Mouse (Mus musculus): Measurements from ENCODE around the gene Nkapl. TPM values are rescaled to one million over a fixed set of nuclear protein-coding genes. Genes with fewer than 3 reads are reported as not detected.
A peak's percentile ranks its signal among the peaks of the same experiment; 100 is the strongest.
"Not testable (repeated sequence)": the region's sequence is repeated elsewhere in the genome, so short reads cannot be mapped to it uniquely, and the experiment has no call there.

Gene Nkapl
- polyA plus RNA-seq (2015; fragmentation: Nextera tagmentation; extraction: Ambion mirVana) = 9.1 and 10.5 TPM in 2 replicates

- H3K9me3 ChIP-seq (ENCODE audit: low read length) = no peaks in the 10 kb centered on the region
- DNase-seq (ENCODE audit: low spot score) (peak; percentile 95), ATAC-seq (peak; percentile 100)
- WGBS = 2% methylated on average over 54 of the region's 54 CpGs
- H3K27ac ChIP-seq (ENCODE audit: low read length) = peak within 1 kb of the TSS; percentile 81
- H3K4me1 ChIP-seq (ENCODE audit: insufficient read depth, low read depth, low read length) = no peaks in the 10 kb centered on the region
- no peaks in the 10 kb centered on the region for H3K27me3 ChIP-seq (replicated peaks; ENCODE audit: insufficient read depth, low read length)
- TF ChIP-seq EP300 (IDR thresholded peaks at IDR 0.05) (peak; percentile 42; the same call in 1 of the 2 replicates), CTCF (IDR thresholded peaks at IDR 0.05) (peak; percentile 12; the same call in 1 of the 2 replicates)
- no peaks in the 10 kb centered on the region for H3K36me3 ChIP-seq (ENCODE audit: insufficient read depth, low read length)
- peak within 1 kb of the TSS; percentile 91 for H3K4me2 ChIP-seq (replicated peaks; ENCODE audit: low read depth, low read length)
- H3K4me3 ChIP-seq (ENCODE audit: low read depth, low read length) = peak within 1 kb of the TSS; percentile 64
- H3K9ac ChIP-seq (replicated peaks; ENCODE audit: low read depth) = peak within 1 kb of the TSS; percentile 72
These were observed at the start of gene Nkapl for GRCm38 (mm10) chr13:21468061-21469019. Nkapl (minus strand) TSS chr13:21468509.

- peak; percentile 94 for DNase-seq (ENCODE audit: low spot score)
- no peaks in the 10 kb centered on the region for H3K27me3 ChIP-seq (replicated peaks; ENCODE audit: insufficient read depth, low read length)
- H3K36me3 ChIP-seq (ENCODE audit: insufficient read depth, low read length) = no peaks in the 10 kb centered on the region
- H3K9ac ChIP-seq (replicated peaks; ENCODE audit: low read depth) = peak overlapping the region; percentile 9; the same call in 1 of the 2 replicates
- peak overlapping the region; percentile 60 for H3K27ac ChIP-seq (ENCODE audit: low read length)
- TF ChIP-seq EP300 (IDR thresholded peaks at IDR 0.05) (peak; percentile 63; the same call in 1 of the 2 replicates), CTCF (IDR thresholded peaks at IDR 0.05) (no peak)
- peak overlapping the region; percentile 36 for H3K4me2 ChIP-seq (replicated peaks; ENCODE audit: low read depth, low read length)
- 1% methylated on average over 21 of the region's 21 CpGs for WGBS
- peak; percentile 100 for ATAC-seq
- H3K4me1 ChIP-seq (ENCODE audit: insufficient read depth, low read depth, low read length) = no peaks in the 10 kb centered on the region
- H3K9me3 ChIP-seq (ENCODE audit: low read length) = no peaks in the 10 kb centered on the region
- peak overlapping the region; percentile 52 for H3K4me3 ChIP-seq (ENCODE audit: low read depth, low read length)
These were observed 37.9 kb upstream of the Nkapl start for GRCm38 (mm10) chr13:21506221-21506649.

GRCm38 (mm10) chr13:21502296-21502695 lies 34.0 kb upstream of the Nkapl start:
- DNase-seq (ENCODE audit: low spot score) = no peak
- no peaks in the 10 kb centered on the region for H3K36me3 ChIP-seq (ENCODE audit: insufficient read depth, low read length)
- 82% methylated on average over 5 of the region's 5 CpGs for WGBS
- no peak for TF ChIP-seq CTCF (IDR thresholded peaks at IDR 0.05)
- TF ChIP-seq EP300 (IDR thresholded peaks at IDR 0.05) = no peak
- no peak overlapping the region for H3K27ac ChIP-seq (ENCODE audit: low read length)
- no peaks in the 10 kb centered on the region for H3K4me1 ChIP-seq (ENCODE audit: insufficient read depth, low read depth, low read length)
- H3K4me3 ChIP-seq (ENCODE audit: low read depth, low read length) = no peak overlapping the region
- H3K9me3 ChIP-seq (ENCODE audit: low read length) = no peaks in the 10 kb centered on the region
- H3K9ac ChIP-seq (replicated peaks; ENCODE audit: low read depth) = no peak overlapping the region
- ATAC-seq = no peak
- no peaks in the 10 kb centered on the region for H3K27me3 ChIP-seq (replicated peaks; ENCODE audit: insufficient read depth, low read length)
- no peak overlapping the region for H3K4me2 ChIP-seq (replicated peaks; ENCODE audit: low read depth, low read length)

- H3K4me1 ChIP-seq (ENCODE audit: insufficient read depth, low read depth, low read length); H3K9me3 ChIP-seq (ENCODE audit: low read length); DNase-seq (ENCODE audit: low spot score); H3K4me2 ChIP-seq (replicated peaks; ENCODE audit: low read depth, low read length); H3K36me3 ChIP-seq (ENCODE audit: insufficient read depth, low read length); H3K27ac ChIP-seq (ENCODE audit: low read length); H3K9ac ChIP-seq (replicated peaks; ENCODE audit: low read depth); ATAC-seq; H3K27me3 ChIP-seq (replicated peaks; ENCODE audit: insufficient read depth, low read length); H3K4me3 ChIP-seq (ENCODE audit: low read depth, low read length): not testable (repeated sequence)
- WGBS = 91% methylated on average over 17 of the region's 17 CpGs
These were observed 32.9 kb upstream of the Nkapl start, which contains the start of gene Gm11273 for GRCm38 (mm10) chr13:21501182-21501581. Gm11273 (minus strand) TSS chr13:21501418.

- Histone ChIP-seq H3K36me3 (ENCODE audit: insufficient read depth, low read length) (no peaks in the 10 kb centered on the region), H3K4me1 (ENCODE audit: insufficient read depth, low read depth, low read length) (no peaks in the 10 kb centered on the region), H3K4me2 (replicated peaks; ENCODE audit: low read depth, low read length) (no peak within 1 kb of the TSS), H3K27me3 (replicated peaks; ENCODE audit: insufficient read depth, low read length) (no peaks in the 10 kb centered on the region), H3K27ac (ENCODE audit: low read length) (no peak within 1 kb of the TSS), H3K9ac (replicated peaks; ENCODE audit: low read depth) (no peak within 1 kb of the TSS), H3K9me3 (ENCODE audit: low read length) (no peaks in the 10 kb centered on the region), H3K4me3 (ENCODE audit: low read depth, low read length) (no peak within 1 kb of the TSS)
- TF ChIP-seq CTCF (IDR thresholded peaks at IDR 0.05) = no peak
- TF ChIP-seq EP300 (IDR thresholded peaks at IDR 0.05) = no peak
- ATAC-seq (no peak), DNase-seq (ENCODE audit: low spot score) (no peak)
- WGBS = 95% methylated on average over 21 of the region's 21 CpGs
These were observed 26.8 kb upstream of the Nkapl start, which contains the start of gene AK157302 for GRCm38 (mm10) chr13:21495080-21495479. AK157302 (plus strand) TSS chr13:21495223.

- WGBS = 89% methylated on average over 5 of the region's 5 CpGs
- no peak for TF ChIP-seq EP300 (IDR thresholded peaks at IDR 0.05)
- TF ChIP-seq CTCF (IDR thresholded peaks at IDR 0.05) = no peak
- Histone ChIP-seq H3K4me1 (ENCODE audit: insufficient read depth, low read depth, low read length) (no peaks in the 10 kb centered on the region), H3K27me3 (replicated peaks; ENCODE audit: insufficient read depth, low read length) (no peaks in the 10 kb centered on the region), H3K27ac (ENCODE audit: low read length) (no peak overlapping the region), H3K4me3 (ENCODE audit: low read depth, low read length) (no peak overlapping the region), H3K4me2 (replicated peaks; ENCODE audit: low read depth, low read length) (no peak overlapping the region), H3K36me3 (ENCODE audit: insufficient read depth, low read length) (no peaks in the 10 kb centered on the region), H3K9me3 (ENCODE audit: low read length) (no peaks in the 10 kb centered on the region), H3K9ac (replicated peaks; ENCODE audit: low read depth) (no peak overlapping the region)
- ATAC-seq (no peak), DNase-seq (ENCODE audit: low spot score) (no peak)
These were observed 24.5 kb upstream of the Nkapl start for GRCm38 (mm10) chr13:21492847-21493246.
